Mouse (Mus musculus): ENCODE data around the gene Pole4. TPM values are rescaled to one million over a fixed set of nuclear protein-coding genes. Genes with fewer than 3 reads are reported as not detected.

Gene Pole4
- 106 and 113 TPM in 2 replicates for polyA plus RNA-seq (2015; fragmentation: Nextera tagmentation; extraction: Ambion mirVana)

DNA sequence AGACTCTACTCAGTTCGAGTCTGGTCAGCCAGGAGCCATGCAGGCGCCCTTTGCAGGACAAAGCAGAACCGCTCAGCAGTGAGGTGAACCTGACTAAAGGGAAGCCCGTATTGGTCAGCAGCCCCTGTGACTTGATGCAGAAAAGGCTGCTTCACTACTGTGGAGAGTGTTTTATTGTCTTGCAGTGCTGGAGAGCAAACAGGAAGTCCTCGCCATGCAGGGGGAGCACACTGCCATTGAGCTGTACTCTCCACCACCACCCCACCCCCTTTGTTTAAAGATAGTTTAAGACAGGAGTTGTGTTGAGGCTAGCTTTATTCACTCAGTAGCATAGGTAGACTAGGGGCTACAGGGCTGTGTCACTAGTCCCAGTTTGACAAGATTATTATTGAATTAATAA lies at the start of gene Pole4:
TSS of gene Pole4 (minus strand) at position 145 of the 400 bp plus-strand sequence.
- no peak within 1 kb of the TSS for H3K4me3 ChIP-seq (replicated peaks)
- no peak within 1 kb of the TSS for H3K9ac ChIP-seq
- H3K27ac ChIP-seq = no peak within 1 kb of the TSS
- no peak within 1 kb of the TSS for H3K4me2 ChIP-seq
- H3K36me3 ChIP-seq = no peaks in the 10 kb centered on the region
- H3K4me1 ChIP-seq = peaks cover 2% of the 10 kb centered on the region; the same call in 1 of the 2 replicates
- no peaks in the 10 kb centered on the region for H3K9me3 ChIP-seq (replicated peaks)
- ATAC-seq (replicated peaks; ENCODE audit: low FRiP score) = no peak
- WGBS = 71% methylated on average over 5 of the region's 5 CpGs
- 0 out of 2 replicates have a peak, but pooled peaks cover 5% of the 10 kb centered on the region for H3K27me3 ChIP-seq

DNA sequence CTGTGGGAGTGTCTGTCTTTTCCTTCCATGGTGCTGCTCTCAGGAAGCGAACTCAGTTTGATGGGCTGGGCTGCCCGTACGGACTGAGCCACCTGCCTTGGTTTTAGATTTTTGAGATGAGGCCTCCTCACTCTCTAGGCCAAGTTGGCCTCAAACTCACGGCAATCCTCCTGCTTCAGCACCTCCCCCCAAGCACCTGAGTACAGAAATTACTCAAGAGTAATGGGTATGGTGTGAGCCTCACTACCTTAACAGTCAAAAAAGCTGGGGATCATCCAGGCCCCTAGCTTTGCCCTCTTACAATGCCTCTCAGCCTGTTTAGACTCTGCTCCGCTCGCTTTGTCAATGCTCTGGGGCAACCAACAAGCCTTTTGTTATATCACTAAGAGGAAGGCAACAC lies 49.6 kb upstream of the Pole4 start:
- ATAC-seq (replicated peaks; ENCODE audit: low FRiP score) = no peak
- Histone ChIP-seq H3K27me3 (no peaks in the 10 kb centered on the region), H3K9ac (no peak overlapping the region), H3K4me3 (replicated peaks) (no peak overlapping the region), H3K4me2 (no peak overlapping the region), H3K9me3 (replicated peaks) (no peaks in the 10 kb centered on the region), H3K36me3 (peaks cover 19% of the 10 kb centered on the region; the same call in 1 of the 2 replicates), H3K4me1 (peaks cover 5% of the 10 kb centered on the region; the same call in 1 of the 2 replicates), H3K27ac (no peak overlapping the region)
- 93% methylated on average over 6 of the region's 6 CpGs for WGBS

DNA sequence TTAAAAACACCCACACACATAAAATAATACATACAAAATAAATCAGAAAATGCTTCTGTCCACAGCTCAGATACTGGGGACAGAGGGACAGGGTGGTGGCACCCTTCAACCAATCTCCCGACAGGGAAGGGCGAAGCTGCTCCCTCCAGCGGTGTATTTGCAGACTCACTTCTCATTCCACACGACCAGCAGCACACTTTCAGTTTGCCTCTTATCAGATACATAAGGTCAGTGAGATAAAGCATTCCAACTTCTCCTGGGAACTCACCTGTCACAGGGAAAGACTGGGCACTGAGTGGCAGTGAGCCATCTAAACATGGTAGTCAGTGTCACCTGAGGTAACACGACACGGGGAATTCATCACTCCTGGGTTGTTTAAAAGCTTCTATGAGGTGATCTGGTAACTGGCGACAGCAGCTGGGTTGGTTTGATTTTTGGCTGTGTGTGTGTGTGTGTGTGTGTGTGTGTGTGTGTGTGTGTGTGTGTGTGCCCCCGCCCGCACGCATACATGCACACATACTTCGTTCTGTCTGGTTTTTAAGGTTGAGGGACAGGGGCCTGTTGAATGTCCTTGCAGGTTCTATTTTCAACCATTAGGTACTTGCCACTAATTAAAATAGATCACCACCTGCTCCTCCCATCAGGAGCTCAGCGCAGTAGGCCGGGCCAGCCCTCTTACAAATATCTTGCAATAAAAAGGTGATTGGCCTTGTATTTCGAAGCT lies 48.6 kb upstream of the Pole4 start:
- WGBS = 86% methylated on average over 14 of the region's 14 CpGs
- ATAC-seq (replicated peaks; ENCODE audit: low FRiP score) = no peak
- H3K27ac ChIP-seq = no peak overlapping the region

DNA sequence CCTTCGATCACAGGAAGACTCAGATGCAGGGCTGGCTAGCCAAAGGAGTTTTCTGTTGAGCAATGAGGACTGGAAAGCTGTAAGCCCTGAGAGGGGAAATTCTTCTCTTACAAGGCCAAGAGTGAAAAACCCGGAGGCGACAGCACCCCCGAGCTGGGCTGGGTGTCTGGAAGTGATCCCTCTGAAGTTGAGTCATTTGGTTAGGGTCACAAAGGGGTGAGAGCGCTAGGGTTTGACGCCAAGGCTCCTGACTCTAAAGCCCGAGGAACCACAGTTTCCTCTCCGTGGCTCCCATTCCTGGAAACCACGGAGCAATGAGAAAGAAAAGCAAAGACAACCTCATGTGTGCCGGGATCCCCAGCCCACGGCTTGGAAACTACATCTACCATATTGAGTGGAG lies 47.9 kb upstream of the Pole4 start:
- H3K27me3 ChIP-seq = no peaks in the 10 kb centered on the region
- H3K9ac ChIP-seq = no peak overlapping the region
- ATAC-seq (replicated peaks; ENCODE audit: low FRiP score) = no peak
- H3K4me3 ChIP-seq (replicated peaks) = no peak overlapping the region
- peaks cover 15% of the 10 kb centered on the region; the same call in 1 of the 2 replicates for H3K36me3 ChIP-seq
- H3K9me3 ChIP-seq (replicated peaks) = no peaks in the 10 kb centered on the region
- H3K27ac ChIP-seq = no peak overlapping the region
- H3K4me1 ChIP-seq = peaks cover 5% of the 10 kb centered on the region; the same call in 1 of the 2 replicates
- 44% methylated on average over 11 of the region's 11 CpGs for WGBS
- no peak overlapping the region for H3K4me2 ChIP-seq

More for the DNA sequence above, 48.6 kb upstream of the Pole4 start:
- peaks cover 16% of the 10 kb centered on the region; the same call in 1 of the 2 replicates for H3K36me3 ChIP-seq
- peaks cover 5% of the 10 kb centered on the region; the same call in 1 of the 2 replicates for H3K4me1 ChIP-seq
- H3K4me3 ChIP-seq (replicated peaks) = no peak overlapping the region
- no peak overlapping the region for H3K4me2 ChIP-seq
- H3K9ac ChIP-seq = no peak overlapping the region
- H3K27me3 ChIP-seq = no peaks in the 10 kb centered on the region
- H3K9me3 ChIP-seq (replicated peaks) = no peaks in the 10 kb centered on the region

DNA sequence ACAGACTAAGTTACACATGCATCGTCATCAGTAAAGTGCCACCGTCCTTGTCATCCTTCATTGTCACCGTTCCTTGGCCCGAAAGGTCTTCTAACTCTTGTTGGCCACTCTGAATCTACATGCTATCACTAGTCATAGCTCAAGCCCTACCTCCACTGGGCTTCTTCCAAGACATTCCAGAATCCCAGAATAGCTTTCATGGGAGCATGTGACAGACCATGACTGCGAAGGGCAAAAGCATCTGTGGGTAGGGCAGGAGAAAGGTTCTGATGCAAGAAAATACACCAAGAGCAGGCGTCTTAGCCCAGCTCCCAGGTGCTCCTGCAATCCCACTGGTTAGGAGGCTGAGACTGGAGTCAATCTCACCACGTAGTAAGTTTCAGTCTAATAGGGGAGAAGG lies 46.6 kb upstream of the Pole4 start:
- Histone ChIP-seq H3K9me3 (replicated peaks) (no peaks in the 10 kb centered on the region), H3K4me2 (no peak overlapping the region), H3K36me3 (peaks cover 12% of the 10 kb centered on the region; the same call in 1 of the 2 replicates), H3K4me3 (replicated peaks) (no peak overlapping the region), H3K27me3 (no peaks in the 10 kb centered on the region), H3K27ac (no peak overlapping the region), H3K9ac (no peak overlapping the region), H3K4me1 (peaks cover 5% of the 10 kb centered on the region; the same call in 1 of the 2 replicates)
- 93% methylated on average over 7 of the region's 7 CpGs for WGBS
- no peak for ATAC-seq (replicated peaks; ENCODE audit: low FRiP score)

DNA sequence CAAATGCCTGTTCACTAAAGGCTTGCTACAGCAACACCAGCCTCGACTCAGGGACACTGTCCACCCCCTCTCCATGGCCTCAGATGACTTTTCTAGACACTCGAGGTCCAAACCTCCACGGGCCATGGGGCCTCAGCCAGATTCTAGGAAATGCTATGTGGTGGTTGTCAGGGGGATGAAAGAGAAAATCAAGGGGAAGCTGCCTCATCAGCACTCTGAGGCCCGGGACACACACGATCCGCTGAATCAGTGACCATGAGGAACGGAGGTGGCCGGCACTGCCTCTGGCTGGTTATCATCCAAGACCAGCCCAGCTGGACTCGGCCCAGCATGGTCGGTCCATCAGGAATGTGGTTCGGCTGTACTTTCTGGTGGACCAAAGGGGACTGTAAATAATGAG lies 45.9 kb upstream of the Pole4 start:
- Histone ChIP-seq H3K4me3 (replicated peaks) (no peak overlapping the region), H3K9ac (no peak overlapping the region), H3K27ac (no peak overlapping the region), H3K4me2 (no peak overlapping the region), H3K4me1 (peaks cover 5% of the 10 kb centered on the region; the same call in 1 of the 2 replicates), H3K27me3 (no peaks in the 10 kb centered on the region), H3K9me3 (replicated peaks) (no peaks in the 10 kb centered on the region), H3K36me3 (peaks cover 11% of the 10 kb centered on the region; the same call in 1 of the 2 replicates)
- no peak for ATAC-seq (replicated peaks; ENCODE audit: low FRiP score)
- WGBS = 84% methylated on average over 11 of the region's 11 CpGs

DNA sequence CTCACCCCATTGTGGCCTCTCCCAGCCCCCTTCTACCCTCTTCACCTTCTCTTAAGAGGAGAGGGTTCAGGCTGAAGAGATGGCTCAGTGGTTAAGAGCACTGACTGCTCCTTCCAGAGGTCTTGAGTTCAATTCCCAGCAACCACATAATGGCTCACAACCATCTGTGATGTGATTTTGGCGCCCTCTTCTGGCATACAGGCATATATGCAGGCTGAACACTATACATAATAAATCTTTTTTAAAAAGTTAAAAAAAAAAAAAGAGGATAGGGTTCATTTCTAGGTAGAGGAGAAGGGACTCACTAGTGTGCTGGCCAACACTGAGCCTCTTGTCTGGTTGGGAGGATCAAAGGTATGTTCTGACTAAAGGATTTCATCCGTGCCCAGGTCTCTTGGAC lies 44.9 kb upstream of the Pole4 start:
- 55% methylated on average over 2 of the region's 2 CpGs for WGBS
- ATAC-seq (replicated peaks; ENCODE audit: low FRiP score) = no peak
- Histone ChIP-seq H3K4me1 (peaks cover 5% of the 10 kb centered on the region; the same call in 1 of the 2 replicates), H3K4me3 (replicated peaks) (no peak overlapping the region), H3K9ac (no peak overlapping the region), H3K27me3 (no peaks in the 10 kb centered on the region), H3K36me3 (peaks cover 6% of the 10 kb centered on the region; the same call in 1 of the 2 replicates), H3K9me3 (replicated peaks) (no peaks in the 10 kb centered on the region), H3K27ac (no peak overlapping the region), H3K4me2 (no peak overlapping the region)

DNA sequence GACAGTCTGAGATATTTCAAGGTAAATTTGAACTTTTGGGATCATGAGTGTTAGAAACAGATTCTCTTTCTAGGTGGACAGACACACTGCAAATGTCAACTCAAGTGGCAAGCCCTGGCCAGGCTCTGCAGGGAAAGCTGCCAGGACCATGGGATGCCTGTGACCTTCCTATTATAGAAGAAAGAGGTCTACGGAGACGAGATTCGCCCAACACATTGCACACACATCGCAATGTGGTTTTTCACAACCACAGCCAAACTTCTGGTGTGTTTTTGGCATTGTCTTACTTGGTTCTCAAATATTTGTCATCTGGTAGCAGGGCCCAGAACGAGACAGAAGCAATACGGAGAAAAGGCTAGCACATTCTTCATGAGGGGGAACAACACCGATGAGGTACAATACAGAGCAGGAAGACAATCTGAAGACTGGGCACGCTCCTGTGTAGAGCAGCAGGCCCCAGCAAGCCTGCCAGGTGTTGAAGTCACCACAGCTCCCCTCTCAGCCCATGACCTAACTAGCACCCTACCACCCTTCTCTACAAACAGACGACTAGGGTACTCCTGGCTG lies 43.0 kb upstream of the Pole4 start:
- Histone ChIP-seq H3K27me3 (no peaks in the 10 kb centered on the region), H3K9ac (no peak overlapping the region), H3K36me3 (peaks cover 15% of the 10 kb centered on the region), H3K27ac (no peak overlapping the region), H3K4me3 (replicated peaks) (no peak overlapping the region), H3K4me1 (peaks cover 3% of the 10 kb centered on the region; the same call in 1 of the 2 replicates), H3K4me2 (no peak overlapping the region), H3K9me3 (replicated peaks) (no peaks in the 10 kb centered on the region)
- no peak for ATAC-seq (replicated peaks; ENCODE audit: low FRiP score)
- WGBS = 93% methylated on average over 9 of the region's 9 CpGs

DNA sequence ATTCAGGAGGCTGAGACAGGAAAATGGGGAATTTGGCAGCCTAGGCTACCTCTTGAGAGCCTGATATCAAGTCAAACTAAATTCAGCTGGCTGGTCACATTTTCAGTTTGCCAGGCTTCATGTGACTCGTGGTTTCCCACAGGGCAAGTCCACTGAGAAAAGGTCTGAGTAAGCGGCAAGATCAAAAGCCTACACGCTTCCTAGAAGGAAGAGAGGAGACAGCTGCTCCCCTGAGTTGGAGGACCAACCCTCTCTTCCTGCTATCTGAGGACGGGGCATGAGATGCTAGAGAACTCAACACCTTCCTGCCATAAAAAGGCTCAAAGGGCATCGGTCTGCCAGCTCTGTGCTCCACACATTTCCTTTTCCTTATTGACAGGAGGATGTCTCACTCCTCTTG lies 41.9 kb upstream of the Pole4 start:
- Histone ChIP-seq H3K4me3 (replicated peaks) (no peak overlapping the region), H3K27ac (no peak overlapping the region), H3K9me3 (replicated peaks) (no peaks in the 10 kb centered on the region), H3K4me2 (no peak overlapping the region), H3K9ac (no peak overlapping the region), H3K36me3 (peaks cover 26% of the 10 kb centered on the region), H3K4me1 (no peaks in the 10 kb centered on the region), H3K27me3 (no peaks in the 10 kb centered on the region)
- ATAC-seq (replicated peaks; ENCODE audit: low FRiP score) = no peak
- 32% methylated on average over 5 of the region's 5 CpGs for WGBS

DNA sequence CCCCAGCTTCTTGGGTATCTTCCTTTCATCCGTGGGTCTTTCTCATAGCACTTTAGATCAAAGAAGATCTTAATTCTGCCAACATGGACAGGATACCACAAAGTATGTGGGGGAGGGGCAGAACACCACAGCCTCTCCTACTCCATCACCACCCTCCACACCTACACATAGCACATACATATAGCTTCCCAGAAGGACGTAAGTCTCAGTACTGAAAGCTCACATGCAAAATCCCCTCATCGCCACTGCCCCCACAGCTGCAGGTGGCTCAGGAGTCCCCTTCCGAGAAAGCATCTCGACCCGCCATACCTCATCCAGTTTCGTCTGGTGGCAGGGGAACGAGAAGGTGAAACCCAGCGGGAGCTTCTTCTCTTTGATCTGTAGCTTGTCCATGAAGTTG lies 39.4 kb upstream of the Pole4 start:
- Histone ChIP-seq H3K4me3 (replicated peaks) (no peak overlapping the region), H3K9ac (no peak overlapping the region)

DNA sequence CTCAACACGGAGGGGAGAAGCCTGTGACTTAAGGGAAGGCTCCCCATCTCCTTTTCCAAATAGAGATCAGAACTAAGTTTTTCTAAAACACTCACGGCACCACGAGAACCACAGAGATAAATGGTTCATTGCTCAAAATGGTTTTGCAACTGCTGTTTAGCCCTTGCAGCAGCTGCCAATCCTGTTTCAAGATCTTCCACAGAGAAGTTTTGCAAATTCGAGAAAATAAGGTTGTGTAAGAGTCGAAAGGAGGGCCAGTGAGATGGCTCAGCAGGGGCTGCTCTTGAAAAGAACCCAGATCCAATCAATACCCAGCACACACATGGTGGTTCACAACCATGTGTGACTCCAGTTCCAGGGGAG lies 36.3 kb upstream of the Pole4 start:
- ATAC-seq (replicated peaks; ENCODE audit: low FRiP score) = no peak
- no peaks in the 10 kb centered on the region for H3K27me3 ChIP-seq
- WGBS = 81% methylated on average over 5 of the region's 5 CpGs
- H3K9ac ChIP-seq = no peak overlapping the region
- H3K9me3 ChIP-seq (replicated peaks) = no peaks in the 10 kb centered on the region
- no peak overlapping the region for H3K4me2 ChIP-seq
- H3K36me3 ChIP-seq = peaks cover 60% of the 10 kb centered on the region
- H3K27ac ChIP-seq = no peak overlapping the region
- no peak overlapping the region for H3K4me3 ChIP-seq (replicated peaks)
- no peaks in the 10 kb centered on the region for H3K4me1 ChIP-seq

More for the DNA sequence above, 39.4 kb upstream of the Pole4 start:
- no peak overlapping the region for H3K4me2 ChIP-seq
- peaks cover 38% of the 10 kb centered on the region for H3K36me3 ChIP-seq
- 71% methylated on average over 9 of the region's 9 CpGs for WGBS
- ATAC-seq (replicated peaks; ENCODE audit: low FRiP score) = no peak
- no peaks in the 10 kb centered on the region for H3K4me1 ChIP-seq
- no peak overlapping the region for H3K27ac ChIP-seq
- no peaks in the 10 kb centered on the region for H3K9me3 ChIP-seq (replicated peaks)
- H3K27me3 ChIP-seq = no peaks in the 10 kb centered on the region

DNA sequence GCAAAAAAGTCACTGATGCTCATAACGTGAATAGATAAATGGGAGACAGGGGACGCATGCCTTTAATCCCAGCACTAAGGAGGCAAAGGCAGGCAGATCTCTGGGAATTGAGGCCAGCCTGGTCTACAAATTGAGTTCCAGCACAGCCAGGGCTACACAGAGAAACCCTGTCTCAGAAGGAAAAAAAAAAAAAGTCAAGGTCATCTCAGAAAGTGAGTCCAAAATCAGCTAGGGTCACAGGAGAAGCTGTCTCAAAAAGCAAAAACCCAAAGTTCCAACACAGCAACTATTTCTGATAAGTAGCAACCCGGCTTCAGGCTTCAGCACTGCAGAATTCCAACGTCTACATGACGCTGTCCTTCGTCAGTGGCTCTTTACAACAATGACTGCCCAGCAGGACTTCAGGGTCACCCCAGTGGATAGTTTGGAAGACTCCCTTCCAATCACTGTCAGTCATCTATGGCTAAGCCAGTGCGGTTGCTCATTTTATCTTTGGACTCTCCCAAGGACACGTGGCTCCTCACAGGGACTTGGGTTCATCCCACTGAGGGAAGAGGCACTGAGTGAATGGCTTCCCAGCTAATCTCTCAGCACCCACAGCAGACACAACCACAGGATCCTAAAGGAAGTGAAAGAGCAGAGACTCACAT lies 35.8 kb upstream of the Pole4 start:
- no peak for ATAC-seq (replicated peaks; ENCODE audit: low FRiP score)
- no peaks in the 10 kb centered on the region for H3K4me1 ChIP-seq
- no peak overlapping the region for H3K4me2 ChIP-seq
- no peak overlapping the region for H3K9ac ChIP-seq
- WGBS = 83% methylated on average over 8 of the region's 8 CpGs
- peaks cover 62% of the 10 kb centered on the region for H3K36me3 ChIP-seq
- no peak overlapping the region for H3K27ac ChIP-seq
- no peaks in the 10 kb centered on the region for H3K27me3 ChIP-seq
- no peak overlapping the region for H3K4me3 ChIP-seq (replicated peaks)
- H3K9me3 ChIP-seq (replicated peaks) = no peaks in the 10 kb centered on the region

All from kidney, embryonic 15.5 days (tissue).